Mouse (Mus musculus): ENCODE measurements around the gene Luc7l. TPM values are rescaled to one million over a fixed set of nuclear protein-coding genes. Genes with fewer than 3 reads are reported as not detected.
A peak's percentile ranks its signal among the peaks of the same experiment; 100 is the strongest.

The Luc7l gene
- 10 to 100 TPM; 78.1 to 84.7 TPM for total RNA-seq (2021)

DNA sequence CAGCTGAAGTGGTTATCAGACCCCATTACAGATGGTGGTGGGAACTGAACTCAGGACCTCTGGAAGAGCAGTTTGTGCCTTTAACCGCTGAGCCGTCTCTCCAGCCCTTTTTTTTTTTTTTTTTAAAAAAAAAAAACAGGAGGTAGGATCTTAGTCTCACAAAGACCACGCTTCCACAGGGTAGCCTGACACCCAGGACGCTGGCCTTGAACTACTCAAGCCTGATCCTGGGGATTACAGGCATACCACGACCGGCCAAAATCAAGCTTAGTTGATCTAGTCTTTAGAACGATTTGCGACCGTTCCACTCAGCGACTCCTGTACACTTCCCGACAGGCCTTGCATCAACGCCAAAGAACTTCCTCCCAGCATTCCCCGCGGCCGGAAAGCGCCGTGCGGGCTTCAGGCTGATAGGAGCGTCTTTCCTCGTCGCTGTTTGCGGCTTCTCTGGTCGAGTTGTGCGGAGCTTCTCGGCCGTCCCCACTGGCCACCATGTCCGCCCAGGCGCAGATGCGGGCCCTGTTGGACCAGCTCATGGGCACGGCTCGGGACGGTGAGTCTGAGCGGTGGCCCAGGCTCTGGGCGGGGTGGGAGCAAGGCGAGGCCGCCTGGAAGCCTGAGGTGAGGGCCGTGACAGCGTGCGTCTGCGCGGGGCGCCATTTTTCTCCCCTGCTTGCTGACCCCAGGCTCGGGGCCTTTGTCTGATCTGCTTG lies at the start of gene Luc7l:
Gene Luc7l, plus strand, starts transcription at position 358 of the 713 bp plus-strand sequence.
- DNase-seq (ENCODE audit: low spot score in 2 of 2): peak; percentile 98
- intact Hi-C loops (cut with DNase I): loop anchor here (1.0 to 10.0 kb wide), 2 partner anchors 8 to 952 kb away; partner anchors contain the start of genes Fam234a and Lemd2

DNA sequence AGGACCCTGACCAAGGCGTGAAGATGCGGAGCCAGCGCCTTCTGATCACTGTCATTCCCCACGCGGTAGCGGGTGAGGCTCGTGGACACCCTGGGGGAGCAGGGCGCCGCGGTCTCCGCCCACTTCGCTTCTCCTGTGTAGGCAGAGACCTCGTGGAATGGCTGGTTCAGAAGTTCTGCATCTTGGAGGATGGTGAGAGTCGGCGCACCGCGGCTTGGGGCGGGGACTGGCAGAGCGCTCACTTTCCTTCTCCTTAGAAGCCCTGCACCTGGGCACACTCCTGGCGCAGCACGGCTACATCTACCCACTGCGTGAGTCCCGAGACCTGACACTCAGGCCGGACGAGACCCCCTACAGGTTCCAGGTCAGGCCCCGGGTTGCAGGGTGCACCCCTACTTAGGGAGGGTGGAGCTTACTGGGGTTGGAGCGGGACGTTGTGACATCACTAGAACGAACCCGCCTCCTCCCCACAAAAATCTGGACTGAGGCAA lies 49.3 kb upstream of the Luc7l start:
- intact Hi-C loops (cut with DNase I): loop anchor here (5.0 kb wide), 1 partner anchor 39 kb away; the partner anchor contains the start of gene Fam234a
- peak; percentile 68 to 82 for DNase-seq (ENCODE audit: low spot score in 2 of 2)

DNA sequence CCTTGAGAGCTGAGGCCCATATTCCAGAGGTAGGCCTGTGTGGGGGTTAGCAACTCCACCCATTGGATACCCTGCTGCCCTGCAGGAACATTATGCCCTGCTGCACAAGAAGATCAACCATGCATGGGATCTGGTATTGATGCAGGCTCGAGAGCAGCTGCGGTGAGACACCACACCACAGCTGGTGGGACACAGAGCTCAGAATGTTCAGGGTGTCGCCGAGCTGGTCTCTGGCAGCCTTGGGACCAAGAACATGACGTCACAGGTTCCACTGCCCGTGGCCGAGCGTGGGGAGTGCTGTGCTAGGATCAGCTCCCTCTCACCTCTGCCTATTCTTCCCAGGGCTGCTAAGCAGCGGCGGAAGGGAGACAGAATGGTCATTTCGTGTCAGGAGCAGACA lies 47.9 kb upstream of the Luc7l start:
- DNase-seq (ENCODE audit: low spot score in 2 of 2): no peak
- intact Hi-C loops (cut with DNase I): loop anchor here (5.0 kb wide), 1 partner anchor 38 kb away; the partner anchor contains the start of gene Fam234a

DNA sequence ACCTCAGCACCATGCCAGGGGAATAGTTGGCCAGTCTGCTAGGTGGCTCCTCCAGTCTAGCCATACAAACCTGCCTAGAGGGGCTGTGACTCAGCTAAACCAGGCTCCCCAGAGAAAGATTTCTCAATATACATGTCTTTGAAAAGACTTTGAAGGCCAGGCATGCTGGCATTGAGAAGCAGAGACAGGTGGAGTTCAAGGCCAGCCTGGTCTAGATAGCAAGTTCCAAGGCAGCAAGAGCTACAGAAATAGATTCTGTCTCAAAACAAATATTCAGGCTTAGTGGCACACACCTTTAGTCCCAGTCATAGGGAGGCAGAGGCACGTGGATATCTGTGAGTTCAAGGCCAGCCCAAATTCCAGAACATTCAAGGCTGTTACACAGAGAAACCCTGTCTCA lies 46.3 kb upstream of the Luc7l start:
- intact Hi-C loops (cut with DNase I): no loop called here
- DNase-seq (ENCODE audit: low spot score in 2 of 2): no peak

DNA sequence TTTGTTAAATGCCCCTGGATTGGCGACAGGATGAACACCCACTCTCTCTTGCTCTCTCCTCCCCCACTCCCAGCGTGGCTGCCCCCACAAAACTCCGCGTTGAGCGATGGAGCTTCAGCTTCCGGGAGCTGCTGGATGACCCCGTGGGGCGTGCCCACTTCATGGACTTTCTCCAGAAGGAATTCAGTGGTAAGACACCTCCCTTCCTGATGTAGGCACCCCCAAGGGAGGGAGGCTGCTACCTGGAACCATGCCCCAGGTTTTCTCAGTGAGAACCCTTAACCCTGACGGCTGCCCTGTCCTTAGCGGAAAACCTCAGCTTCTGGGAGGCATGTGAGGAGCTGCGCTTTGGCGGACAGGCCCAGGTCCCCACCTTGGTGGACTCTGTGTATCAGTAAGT lies 45.0 kb upstream of the Luc7l start, which contains the start of gene Arhgdig:
Gene Arhgdig, minus strand, starts transcription at position 101 of the 400 bp plus-strand sequence.
- no peak for DNase-seq (ENCODE audit: low spot score in 2 of 2)
- intact Hi-C loops (cut with DNase I): no loop called here

DNA sequence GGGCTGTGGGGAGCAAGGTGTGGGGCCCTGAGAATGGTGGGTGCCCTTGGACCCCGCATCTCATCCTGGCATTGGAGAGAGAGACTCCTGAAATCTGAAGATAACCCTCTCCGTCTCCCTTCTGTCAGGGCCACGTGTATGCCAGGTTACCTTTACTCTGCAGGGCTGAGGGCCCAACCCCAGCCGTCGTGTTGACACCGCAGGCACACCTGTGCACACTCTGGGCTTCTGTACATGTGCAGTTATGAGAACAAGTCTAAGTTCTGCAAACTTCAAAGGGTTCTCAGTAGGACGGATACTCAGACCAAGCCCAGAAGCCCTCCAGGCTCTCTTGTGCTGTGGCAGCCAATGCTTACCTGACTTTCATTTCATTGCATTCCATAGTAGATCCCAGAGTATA lies 40.5 kb upstream of the Luc7l start:
- intact Hi-C loops (cut with DNase I): no loop called here
- no peak for DNase-seq (ENCODE audit: low spot score in 2 of 2)

DNA sequence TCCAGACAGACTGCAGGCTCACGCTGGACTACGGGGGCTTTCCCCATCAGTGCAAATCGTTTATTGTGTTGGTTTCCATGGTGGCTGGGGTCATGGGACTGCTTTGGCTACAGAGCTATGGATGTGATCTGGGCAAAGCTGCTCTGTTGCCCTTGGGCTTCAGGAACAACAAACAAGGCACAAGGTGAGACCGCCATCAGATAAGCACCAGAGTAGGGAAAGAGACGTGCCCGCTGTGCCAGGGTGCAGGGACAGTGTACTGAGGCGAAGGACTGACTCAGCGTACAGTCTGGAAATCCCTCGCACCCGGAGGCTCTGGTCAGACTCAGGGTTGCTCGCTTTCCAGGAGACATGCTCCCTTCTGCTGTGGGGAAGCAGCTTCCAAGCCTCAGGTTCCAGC lies 40.0 kb upstream of the Luc7l start:
- DNase-seq (ENCODE audit: low spot score in 2 of 2): no peak
- intact Hi-C loops (cut with DNase I): no loop called here

DNA sequence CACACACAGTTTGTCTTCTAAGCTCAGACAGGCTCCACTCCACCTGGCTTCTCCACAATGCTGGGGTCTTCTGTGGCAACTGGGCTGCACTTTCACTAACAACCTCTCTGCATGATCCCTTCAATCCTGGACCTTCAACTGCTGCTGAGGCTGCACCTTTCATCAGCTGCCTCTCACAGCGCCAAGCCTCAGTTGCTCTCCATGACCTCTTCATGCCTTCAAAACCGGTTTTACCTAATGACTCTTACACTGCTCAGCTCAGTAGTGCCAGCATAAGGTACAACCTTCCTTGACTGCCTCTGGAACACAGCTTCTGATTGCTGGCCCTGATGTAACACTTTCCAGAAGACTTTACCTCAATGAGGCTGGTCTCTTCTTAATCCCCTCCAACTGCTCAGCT lies 31.2 kb upstream of the Luc7l start:
- no peak for DNase-seq (ENCODE audit: low spot score in 2 of 2)
- intact Hi-C loops (cut with DNase I): no loop called here

DNA sequence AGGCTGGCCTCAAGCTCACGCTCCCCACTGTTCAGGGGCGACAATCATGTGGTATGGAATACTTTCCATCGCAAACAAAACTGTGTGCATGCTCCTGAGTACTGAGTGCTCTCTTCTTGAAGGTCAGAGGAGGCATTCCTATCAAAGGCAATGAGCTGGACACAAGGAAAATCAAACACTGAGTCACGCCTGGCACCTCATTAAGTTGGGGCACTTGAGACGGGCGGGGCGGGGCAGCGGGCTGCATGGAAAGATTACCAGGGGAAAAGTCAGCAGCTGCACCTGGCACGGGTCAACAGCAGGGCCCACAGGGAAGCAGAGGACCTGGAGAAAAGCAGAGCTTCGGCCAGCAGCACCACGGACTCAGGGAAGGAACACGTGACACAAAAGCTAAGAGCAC lies 27.5 kb upstream of the Luc7l start:
- DNase-seq (ENCODE audit: low spot score in 2 of 2): no peak
- intact Hi-C loops (cut with DNase I): no loop called here

DNA sequence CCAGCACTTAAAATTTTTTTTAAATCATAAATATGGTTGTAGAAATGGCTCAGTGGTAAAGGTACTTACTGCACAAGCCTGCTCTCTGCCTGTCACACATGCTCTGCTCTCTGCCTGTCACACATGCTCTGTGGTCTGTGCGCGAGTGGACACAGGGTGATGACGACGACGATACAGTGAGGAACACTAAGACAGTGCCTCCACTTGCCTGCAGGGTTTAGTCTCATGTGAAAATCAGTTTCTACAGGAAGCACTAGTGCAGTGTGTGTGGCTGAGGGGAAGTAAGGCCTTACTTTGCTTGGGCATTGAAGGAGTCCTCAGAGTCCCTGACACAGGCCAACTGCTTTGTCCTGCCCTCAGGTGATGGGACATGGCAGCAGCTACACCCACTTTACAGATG lies 22.9 kb upstream of the Luc7l start:
- DNase-seq (ENCODE audit: low spot score in 2 of 2): no peak

DNA sequence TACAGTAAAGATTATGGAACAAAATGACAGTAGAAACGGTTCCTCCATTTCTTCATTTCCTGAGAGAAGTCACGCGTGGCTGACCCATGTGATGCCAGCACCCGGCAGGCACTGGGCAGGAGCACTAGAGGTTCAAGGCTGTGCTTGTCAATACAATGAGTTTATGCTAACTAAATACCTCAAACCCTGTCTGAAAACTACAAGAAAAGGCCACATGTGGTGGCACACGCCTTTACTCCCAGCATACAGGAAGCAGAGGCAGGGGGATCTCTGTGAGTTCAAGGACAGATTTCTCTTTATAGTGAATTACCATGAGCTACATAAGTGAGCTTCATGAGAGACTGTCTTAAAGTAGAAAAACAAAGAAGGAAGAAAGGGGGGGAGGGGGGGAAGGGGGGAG lies 21.5 kb upstream of the Luc7l start:
- intact Hi-C loops (cut with DNase I): no loop called here
- DNase-seq (ENCODE audit: low spot score in 2 of 2): no peak

More for the DNA sequence above, 22.9 kb upstream of the Luc7l start:
- intact Hi-C loops (cut with DNase I): no loop called here

DNA sequence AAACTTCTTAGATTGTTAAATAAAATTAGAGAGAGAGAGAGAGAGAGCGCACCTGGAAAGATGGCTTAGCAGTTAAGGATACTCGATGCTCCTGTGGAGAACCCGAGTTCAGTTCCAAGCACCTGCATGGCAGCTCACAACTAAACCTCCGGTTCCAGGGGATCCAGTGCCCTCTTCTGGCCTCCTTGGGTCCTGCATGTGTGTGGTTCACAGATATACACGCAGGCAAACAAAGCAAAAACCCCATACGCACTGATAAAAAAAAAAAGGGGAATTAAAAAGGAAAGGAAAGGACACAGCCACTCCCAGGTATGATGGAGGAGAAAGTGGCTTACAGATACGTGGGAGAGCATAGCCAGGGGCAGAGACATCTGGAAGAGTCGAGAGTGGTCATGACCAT lies 19.8 kb upstream of the Luc7l start:
- intact Hi-C loops (cut with DNase I): no loop called here
- no peak for DNase-seq (ENCODE audit: low spot score in 2 of 2)

DNA sequence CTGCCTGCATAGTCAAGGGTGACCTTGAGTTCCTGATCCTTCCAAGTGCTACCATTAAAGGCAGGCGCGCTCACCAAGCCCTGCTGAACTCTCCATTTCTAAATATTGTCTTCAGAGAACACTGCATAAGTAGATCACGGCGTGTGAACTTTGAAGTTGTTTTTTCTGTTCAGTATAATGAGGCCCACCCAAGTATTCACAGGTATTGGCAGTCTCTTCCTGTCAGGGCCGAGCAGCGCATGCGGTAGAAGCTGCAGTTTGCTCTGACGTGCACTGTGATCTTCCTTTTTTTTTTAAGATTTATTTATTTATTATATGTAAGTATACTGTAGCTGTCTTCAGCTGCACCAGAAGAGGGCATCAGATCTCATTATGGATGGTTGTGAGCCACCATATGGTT lies 18.3 kb upstream of the Luc7l start:
- intact Hi-C loops (cut with DNase I): no loop called here
- DNase-seq (ENCODE audit: low spot score in 2 of 2): no peak

DNA sequence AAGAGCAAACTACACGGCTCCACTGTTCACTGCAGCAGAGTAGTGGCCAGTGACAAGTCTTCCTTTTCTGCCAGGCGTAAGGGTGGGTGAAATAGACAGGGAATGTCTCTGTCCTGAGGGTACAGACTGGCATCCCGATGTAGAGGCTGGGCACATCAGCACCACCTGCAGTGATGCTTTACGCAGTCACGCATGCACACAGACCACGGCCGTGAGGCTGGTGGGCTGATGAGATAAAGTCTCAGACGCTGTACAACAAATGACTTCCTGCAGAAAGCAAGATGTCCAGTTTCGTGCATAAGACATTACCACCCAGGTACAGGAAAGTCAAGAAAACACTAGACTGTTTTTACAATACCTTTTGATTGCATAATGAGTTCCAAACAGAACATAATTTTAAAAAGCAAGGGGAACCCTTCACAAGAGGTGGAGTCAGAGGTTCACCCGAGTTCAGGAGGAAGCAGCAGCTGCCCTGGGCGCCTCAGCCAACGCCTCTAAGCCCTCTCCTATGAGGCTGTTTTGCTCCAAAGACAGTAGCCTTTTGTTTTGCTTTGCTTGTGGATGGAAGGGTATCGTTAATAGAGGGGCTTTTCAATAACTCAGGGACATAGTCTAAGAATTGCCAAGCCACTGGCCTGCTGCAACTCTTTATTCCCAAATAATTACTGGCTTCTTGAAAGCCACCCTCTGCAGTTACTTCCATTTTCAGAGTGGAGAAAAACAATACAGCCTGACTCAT lies 17.4 kb upstream of the Luc7l start:
- intact Hi-C loops (cut with DNase I): no loop called here
- no peak for DNase-seq (ENCODE audit: low spot score in 2 of 2)

DNA sequence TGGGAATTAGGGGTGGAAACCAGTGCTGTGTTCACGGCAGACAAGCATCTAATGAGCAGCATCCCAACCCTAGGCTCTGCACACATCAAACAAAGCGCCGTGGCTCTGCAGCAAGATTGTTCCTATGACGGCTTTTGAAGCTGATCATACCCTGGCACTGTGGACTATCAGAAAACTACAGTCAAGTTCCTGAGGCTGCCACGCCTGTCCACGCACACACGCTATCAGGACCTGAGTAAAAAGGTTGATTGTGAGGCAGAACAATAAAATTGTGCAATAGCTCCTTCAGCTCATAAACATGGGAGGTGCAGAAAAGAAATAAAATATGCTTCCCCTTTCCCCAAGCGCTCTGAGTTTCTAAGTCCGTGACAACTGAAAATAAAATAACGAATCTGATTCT lies 15.0 kb upstream of the Luc7l start:
- DNase-seq (ENCODE audit: low spot score in 2 of 2): no peak
- intact Hi-C loops (cut with DNase I): no loop called here

DNA sequence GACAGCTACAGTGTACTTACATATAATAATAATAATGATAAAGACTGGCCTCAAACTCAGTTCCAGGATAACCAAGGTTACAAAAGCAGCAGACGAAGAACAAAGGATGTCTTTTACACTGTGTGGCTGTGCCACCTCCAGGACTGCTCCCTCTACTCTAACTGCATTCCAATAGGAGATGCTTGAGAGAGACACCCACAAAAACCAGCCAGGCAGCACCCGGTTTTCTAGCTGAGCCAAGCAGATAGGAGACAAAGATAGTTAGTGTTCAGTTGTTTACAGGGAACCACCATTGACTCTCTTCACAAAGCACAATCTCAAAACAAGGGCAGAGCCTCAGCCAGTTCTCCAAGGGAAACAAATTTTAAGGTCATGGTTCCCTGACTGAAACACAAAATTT lies 13.1 kb upstream of the Luc7l start:
- no peak for DNase-seq (ENCODE audit: low spot score in 2 of 2)
- intact Hi-C loops (cut with DNase I): no loop called here

DNA sequence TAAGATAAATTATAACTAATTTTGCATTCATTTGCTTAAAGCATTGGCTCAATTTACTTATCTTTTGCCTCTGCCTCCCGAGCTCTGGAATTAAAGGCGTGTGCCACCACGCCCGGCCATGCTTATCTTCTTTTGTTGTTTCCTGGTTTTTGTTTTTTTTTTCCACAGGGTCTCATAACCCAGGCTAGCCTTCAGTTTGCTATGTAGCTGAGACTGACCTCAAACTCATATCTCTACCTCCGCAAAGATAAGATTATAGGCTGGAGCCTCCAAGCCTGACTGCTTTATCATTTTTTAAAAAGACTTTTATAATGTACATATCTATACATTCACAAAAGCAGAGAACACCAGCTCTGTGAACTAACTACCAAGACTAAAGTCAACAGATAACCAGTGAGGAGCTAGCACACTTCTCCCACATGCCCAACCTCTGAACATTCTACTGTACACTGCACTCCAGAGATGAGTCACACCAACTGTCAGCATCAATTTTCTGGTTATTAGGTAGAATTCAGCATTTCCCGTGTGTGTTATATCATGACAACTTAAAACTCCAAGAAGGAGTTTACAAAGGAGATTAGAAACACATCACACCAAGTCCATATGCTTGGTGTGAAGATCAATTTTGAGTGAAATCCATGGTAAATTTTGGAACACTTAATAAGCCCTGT lies 12.4 kb upstream of the Luc7l start:
- intact Hi-C loops (cut with DNase I): loop anchor here (5.0 kb wide), 2 partner anchors 38 to 103 kb away; partner anchors contain the start of genes Axin1 and Rgs11
- no peak for DNase-seq (ENCODE audit: low spot score in 2 of 2)

DNA sequence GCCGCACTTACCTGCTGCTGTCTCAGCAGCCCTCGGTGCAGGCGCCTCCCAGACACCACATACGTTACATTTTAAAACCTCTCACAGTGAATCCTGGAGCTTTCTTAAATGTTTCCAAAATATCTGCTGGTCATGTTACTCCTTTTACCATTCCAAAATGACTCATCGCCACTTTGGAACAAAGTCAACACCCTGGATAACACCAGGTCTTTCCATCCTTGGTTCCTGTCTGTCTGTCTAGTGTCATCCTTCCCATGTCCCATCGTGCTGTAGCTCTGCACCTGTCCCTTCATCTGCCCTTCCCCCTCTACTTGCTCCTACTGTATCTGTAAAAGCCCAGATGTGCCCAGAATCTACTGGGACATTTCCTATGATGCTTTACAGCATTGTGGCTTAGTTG lies 11.7 kb upstream of the Luc7l start:
- intact Hi-C loops (cut with DNase I): loop anchor here (5.0 kb wide), 2 partner anchors 39 to 104 kb away; partner anchors contain the start of genes Axin1 and Rgs11
- peak in 1 of 2 experiments; percentile 23 for DNase-seq (ENCODE audit: low spot score in 2 of 2)

DNA sequence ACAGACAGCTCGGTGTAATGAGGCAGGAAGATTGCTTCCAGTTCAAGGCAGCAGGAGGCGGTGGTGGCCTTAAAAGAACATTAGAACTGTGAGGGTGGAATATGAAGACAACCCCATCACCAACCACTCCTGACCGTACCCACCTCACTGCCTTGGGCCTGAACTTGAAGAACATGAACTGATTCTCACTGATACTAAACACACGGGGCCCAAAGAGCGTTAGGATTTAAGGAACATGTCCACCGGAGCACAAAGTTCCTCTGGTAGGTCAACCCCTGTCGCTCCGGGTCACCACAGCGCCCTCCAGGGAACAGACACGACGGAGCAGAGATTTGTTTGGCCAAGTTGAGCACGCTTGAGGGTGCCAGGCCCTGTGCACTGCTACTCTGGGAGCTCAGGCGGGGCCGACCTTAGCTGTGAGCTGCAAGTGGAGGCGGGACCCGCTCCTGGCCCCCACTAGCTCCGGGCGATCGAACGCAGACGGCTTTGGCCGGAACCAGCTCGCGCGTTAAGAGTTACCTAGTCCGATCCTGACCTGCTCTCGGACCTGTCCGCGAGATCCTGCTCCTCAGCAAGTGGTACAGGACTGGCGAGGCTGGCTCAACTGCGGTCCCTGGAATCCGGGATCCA lies 9.1 kb upstream of the Luc7l start:
- DNase-seq (ENCODE audit: low spot score in 2 of 2): peak in 1 of 2 experiments; percentile 60
- intact Hi-C loops (cut with DNase I): loop anchor here (1.0 to 5.0 kb wide), 3 partner anchors 9 to 106 kb away; partner anchors contain the start of genes Axin1, Luc7l and Rgs11
